Mouse (Mus musculus) hindlimb bud, embryonic 11.5 days (tissue): ENCODE data around the gene Sh3bp1.
A peak's percentile ranks its signal among the peaks of the same experiment; 100 is the strongest.

Source experiments
- DNase-seq: peaks from one replicate; pipeline ENCODE4 v3.0.0-alpha.2; 2012; ENCODE audit warnings: low read depth, low spot score; ENCODE audit errors: extremely low spot score

The Sh3bp1 gene

GRCm38 (mm10) chr15:78914091-78914822 lies 14.7 kb downstream of the Sh3bp1 start:
- DNase-seq = no peak

GRCm38 (mm10) chr15:78914823-78915659 lies 15.5 kb downstream of the Sh3bp1 start:
- DNase-seq = no peak

- no peak for DNase-seq
Measured at GRCm38 (mm10) chr15:78915660-78916017, 16.1 kb downstream of the Sh3bp1 start.

GRCm38 (mm10) chr15:78916052-78916826 lies 16.7 kb downstream of the Sh3bp1 start:
- DNase-seq = no peak

- no peak for DNase-seq
Measured at GRCm38 (mm10) chr15:78918126-78918525, 18.6 kb downstream of the Sh3bp1 start.

GRCm38 (mm10) chr15:78919914-78920313 lies 20.3 kb downstream of the Sh3bp1 start:
- DNase-seq = no peak

- no peak for DNase-seq
Measured at GRCm38 (mm10) chr15:78922700-78923099, 23.1 kb downstream of the Sh3bp1 start.

- DNase-seq = no peak
Measured at GRCm38 (mm10) chr15:78923585-78923984, 24.0 kb downstream of the Sh3bp1 start.

GRCm38 (mm10) chr15:78925129-78925528 lies 25.6 kb downstream of the Sh3bp1 start:
- no peak for DNase-seq

GRCm38 (mm10) chr15:78926021-78926919 lies 26.7 kb downstream of the Sh3bp1 start, which contains the start of gene Lgals1:
Lgals1 (plus strand) TSS chr15:78926725.
- DNase-seq = peak; percentile 56

GRCm38 (mm10) chr15:78927021-78927787 lies 27.6 kb downstream of the Sh3bp1 start:
- DNase-seq = no peak

GRCm38 (mm10) chr15:78927788-78928457 lies 28.4 kb downstream of the Sh3bp1 start:
- no peak for DNase-seq

- DNase-seq = no peak
Measured at GRCm38 (mm10) chr15:78928539-78928938, 29.0 kb downstream of the Sh3bp1 start.

- DNase-seq = no peak
Measured at GRCm38 (mm10) chr15:78930192-78930706, 30.7 kb downstream of the Sh3bp1 start.

GRCm38 (mm10) chr15:78930801-78931426 lies 31.3 kb downstream of the Sh3bp1 start:
- DNase-seq = no peak

- no peak for DNase-seq
Measured at GRCm38 (mm10) chr15:78931577-78931976, 32.0 kb downstream of the Sh3bp1 start.

GRCm38 (mm10) chr15:78934784-78935320 lies 35.3 kb downstream of the Sh3bp1 start, which contains the start of gene Nol12:
Nol12 (plus strand) TSS chr15:78934933.
- DNase-seq = peak; percentile 77

GRCm38 (mm10) chr15:78936403-78936802 lies 36.8 kb downstream of the Sh3bp1 start:
- DNase-seq = no peak
